Mouse (Mus musculus): Measurements from ENCODE around the gene Fancd2. TPM values are rescaled to one million over a fixed set of nuclear protein-coding genes. Genes with fewer than 3 reads are reported as not detected.
A peak's percentile ranks its signal among the peaks of the same experiment; 100 is the strongest.

The Fancd2 gene
- total RNA-seq, 4 experiments from 2014 or later = 0.06 to 0.79 (median 0.18) TPM

DNA sequence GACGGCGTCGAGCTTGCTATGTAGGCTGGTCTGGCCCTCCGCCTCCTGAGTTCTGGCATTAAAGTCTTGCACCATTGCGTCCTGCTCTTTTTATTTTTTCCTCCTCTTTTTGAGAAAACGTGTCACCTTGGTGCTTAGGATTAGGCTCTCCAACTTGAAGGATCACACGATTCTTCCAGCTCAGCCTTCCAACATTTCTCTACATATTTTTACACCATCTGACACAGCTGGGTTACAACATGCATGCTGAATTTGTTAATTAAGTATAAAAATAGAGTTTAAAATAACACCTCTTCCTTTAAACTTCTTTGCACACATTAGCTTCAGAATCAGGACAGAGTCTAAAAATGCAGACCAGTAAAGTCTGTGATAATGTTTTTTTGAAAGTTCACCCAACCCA is 77.8 kb downstream of the Fancd2 start:
- DNase-seq (ENCODE audit: low spot score) = no peak

DNA sequence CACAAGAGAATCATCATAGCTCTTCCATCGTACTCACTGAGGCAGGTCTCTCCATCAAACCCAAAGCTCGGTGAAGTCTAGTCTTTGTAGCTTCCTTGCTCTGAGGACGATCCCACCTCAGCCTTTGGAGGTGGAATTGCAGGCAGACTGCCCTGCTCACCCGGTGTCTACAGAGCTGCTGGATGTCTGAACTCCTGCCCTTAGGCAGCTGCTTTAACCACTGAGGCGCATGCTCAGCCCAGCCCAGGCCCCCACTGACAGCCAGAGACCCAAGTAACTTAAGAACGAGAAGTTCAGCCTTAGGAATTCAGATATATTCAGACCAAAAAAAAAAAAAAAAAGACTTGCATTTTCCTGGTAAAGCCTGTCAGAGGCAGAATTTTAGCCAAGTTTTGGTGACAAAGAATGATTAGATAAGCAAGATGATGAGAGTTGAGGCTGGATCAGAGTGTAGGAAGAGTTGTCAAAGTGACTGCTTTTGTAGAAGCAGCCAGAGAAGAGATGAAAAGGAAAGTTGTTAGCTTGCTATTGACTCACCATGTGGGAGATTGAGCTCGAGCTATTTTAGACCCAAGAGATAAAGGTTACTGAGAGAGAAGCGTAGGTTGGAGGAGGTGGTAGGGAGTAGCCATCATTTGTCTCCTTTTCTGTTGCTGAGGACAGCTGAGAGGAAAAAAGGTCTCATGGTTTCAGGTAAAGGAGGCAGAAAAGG is 80.9 kb downstream of the Fancd2 start:
- DNase-seq (ENCODE audit: low spot score) = no peak

DNA sequence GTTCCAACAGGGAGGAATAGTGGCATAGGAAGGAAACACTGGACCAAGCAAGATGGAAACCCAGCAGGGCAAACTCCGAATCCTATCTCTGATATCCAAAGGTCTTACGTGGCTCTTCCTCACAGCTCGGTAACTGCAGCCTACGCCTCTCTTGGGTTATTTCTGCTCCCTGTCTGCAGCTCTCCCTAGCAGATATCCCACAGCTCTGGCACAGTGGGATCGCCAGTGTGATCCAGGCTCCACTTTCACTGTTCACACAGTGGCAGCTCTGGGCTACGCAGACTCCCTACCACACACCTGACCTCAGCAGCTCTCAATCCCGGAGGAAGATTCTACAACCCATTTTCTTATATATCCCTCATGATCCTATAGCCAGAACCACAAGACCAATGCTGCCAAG is 82.7 kb downstream of the Fancd2 start:
- no peak for DNase-seq (ENCODE audit: low spot score)

DNA sequence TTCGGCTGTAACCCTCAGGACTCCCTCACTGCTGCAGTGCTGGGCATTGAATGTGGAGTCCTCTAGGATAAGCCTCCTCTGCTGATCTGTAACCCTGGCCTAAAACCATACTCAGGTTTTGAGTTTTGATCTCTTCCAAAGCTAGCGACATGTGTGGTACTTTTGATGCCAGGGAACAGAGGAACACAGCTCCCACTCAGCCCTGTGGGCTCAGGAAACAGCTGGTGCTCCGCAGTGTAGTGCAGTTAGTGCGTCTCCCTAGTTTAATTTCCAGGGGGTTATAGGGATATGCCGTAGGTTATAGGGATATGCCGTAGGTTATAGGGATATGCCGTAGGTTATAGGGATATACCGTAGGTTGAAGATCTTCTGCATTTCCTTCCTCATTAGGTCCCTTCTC is 83.5 kb downstream of the Fancd2 start:
- DNase-seq (ENCODE audit: low spot score) = no peak

GRCm38 (mm10) chr6:113615489-113615888 is 84.0 kb downstream of the Fancd2 start:
- DNase-seq (ENCODE audit: low spot score) = no peak

GRCm38 (mm10) chr6:113623386-113623785 is 91.9 kb downstream of the Fancd2 start:
- no peak for DNase-seq (ENCODE audit: low spot score)

DNA sequence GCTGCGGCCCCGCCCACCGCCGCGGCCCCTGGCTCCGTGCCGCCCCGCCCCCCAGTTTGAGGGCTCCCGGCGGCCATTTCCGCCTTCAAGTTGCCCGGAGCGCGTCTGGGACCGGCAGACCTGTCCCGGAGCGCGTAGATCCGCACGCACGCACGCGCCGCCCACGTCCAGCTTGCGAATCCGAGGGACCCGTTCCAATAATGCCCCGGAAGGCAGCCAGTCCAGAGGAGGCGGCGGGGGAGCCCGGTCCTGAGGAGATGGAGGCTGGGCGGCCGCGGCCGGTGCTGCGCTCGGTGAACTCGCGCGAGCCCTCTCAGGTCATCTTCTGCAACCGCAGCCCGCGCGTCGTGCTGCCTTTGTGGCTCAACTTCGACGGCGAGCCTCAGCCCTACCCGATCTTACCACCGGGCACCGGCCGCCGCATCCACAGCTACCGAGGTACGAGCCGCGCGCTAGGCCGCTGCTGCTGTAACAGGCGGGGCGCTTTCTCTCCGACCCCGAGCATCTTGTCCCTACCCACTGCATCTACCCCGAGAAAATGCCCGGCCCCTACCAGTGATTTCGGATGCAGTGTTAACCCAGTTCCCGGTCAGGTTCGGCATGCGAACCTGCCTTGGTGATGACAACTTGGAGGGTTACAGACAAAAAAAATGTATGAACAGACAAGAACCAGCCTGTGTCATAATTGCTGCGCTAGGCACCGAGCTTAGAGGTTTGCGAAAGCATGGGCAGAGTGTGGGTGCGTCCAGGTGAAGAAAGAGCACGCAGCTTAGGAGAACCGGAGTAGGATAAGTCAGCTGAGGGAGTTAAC is 92.7 kb downstream of the Fancd2 start, which contains the start of gene Vhl:
Gene Vhl (plus strand): TSS at position 19 of the 811 bp plus-strand sequence.
- DNase-seq (ENCODE audit: low spot score) = peak; percentile 90

GRCm38 (mm10) chr6:113624989-113625770 is 93.7 kb downstream of the Fancd2 start:
- DNase-seq (ENCODE audit: low spot score) = no peak

- DNase-seq (ENCODE audit: low spot score) = no peak
Measured at GRCm38 (mm10) chr6:113630322-113630721, 98.8 kb downstream of the Fancd2 start.

DNA sequence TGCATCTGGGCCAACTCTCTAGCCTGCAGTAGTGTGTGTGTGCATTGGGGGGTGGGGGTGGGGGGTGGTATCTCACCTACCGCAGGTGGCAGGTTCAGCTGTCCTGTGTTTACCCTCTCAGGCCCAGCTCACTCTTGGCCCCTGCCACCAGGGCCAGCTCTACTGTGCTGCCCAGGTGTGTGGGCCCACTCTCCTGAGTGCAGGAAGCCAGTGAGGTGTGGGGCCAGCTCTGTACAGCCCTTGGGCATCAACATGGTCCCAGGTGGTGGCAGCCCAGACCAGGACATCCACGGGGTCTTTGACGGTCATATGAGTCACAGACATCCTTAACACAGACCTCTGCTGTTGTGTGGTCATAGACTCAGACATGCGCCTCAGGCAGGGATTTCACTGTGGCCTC is 101.4 kb downstream of the Fancd2 start:
- no peak for DNase-seq (ENCODE audit: low spot score)

- DNase-seq (ENCODE audit: low spot score) = peak; percentile 95
Measured at GRCm38 (mm10) chr6:113638302-113639040, 107.0 kb downstream of the Fancd2 start, which contains the start of gene Irak2. Gene Irak2, plus strand, starts transcription at chr6:113638467.

DNA sequence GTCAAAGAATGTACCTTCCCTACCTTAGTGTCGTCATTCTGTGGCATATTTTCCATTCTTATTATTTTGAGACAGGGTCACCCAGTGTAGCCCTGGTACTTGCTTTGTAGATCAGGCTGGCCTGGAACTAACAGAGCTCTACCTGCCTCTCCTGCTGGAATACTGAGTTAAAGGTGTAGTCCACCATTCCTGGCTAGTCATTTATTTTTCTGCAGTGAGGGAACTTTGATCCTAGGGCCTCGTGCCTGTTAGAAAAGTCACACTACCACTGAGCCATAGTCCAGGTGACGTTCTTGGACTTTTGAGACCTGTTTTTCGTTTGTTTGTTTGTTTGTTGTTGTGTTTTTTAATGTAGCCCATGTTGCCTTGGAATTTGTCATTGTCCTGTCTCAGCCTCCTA is 107.7 kb downstream of the Fancd2 start:
- no peak for DNase-seq (ENCODE audit: low spot score)

DNA sequence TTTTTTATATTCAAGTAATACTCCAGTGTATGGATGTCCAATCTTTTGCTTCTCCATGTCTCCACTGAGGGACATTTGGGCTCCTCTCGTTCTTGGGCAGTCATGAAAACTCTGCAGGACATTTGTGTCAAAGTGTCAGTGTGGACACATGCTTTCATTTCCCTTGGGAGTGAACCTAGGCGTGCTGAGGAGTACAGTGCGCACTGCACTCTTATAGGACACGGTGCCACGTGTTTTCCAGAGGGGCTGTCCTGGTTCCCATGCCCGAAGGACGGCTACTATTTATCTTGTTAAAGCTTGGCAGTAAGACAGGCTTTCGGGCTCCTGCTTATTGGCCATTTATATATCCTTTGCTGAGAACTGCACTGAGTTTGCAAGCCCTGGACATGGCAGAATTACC is 111.1 kb downstream of the Fancd2 start:
- DNase-seq (ENCODE audit: low spot score) = no peak

- DNase-seq (ENCODE audit: low spot score) = no peak
Measured at GRCm38 (mm10) chr6:113643021-113643420, 111.5 kb downstream of the Fancd2 start.

DNA sequence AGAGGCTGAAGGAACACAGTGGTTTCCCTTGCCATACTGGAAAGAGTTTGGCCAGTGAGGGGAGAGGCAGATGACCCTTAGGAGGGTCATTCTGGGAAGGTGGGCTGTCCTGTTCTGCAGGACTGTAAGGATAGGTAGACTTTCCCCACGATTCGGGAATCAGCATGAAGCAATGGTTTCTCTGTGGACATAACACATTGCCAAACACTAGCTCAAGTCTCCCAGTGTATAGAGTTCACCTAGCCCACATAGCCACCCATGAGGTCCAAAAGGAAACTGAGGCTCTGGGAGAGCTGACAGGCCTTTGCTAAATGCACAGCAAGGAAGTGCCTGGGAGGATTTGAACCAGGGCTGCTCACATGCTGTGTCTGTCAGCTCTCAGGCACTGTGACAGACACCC is 112.5 kb downstream of the Fancd2 start:
- no peak for DNase-seq (ENCODE audit: low spot score)

GRCm38 (mm10) chr6:113644808-113645207 is 113.3 kb downstream of the Fancd2 start:
- peak; percentile 93 for DNase-seq (ENCODE audit: low spot score)

Small RNAs within 50 kb of the gene (microRNA-seq; reads per million reads assigned to microRNA genes)
- not detected for gene Gm23365

Other genes with a start within 250 kb of the Fancd2 start
- gene Cpne9, start 249.4 kb upstream of the Fancd2 start, total RNA-seq (2022) = under 1 TPM in 1 of 4 experiments, not detected in 3; 0.25 TPM
- gene Brpf1, start 224.5 kb upstream of the Fancd2 start, total RNA-seq (2022) = 10 to 100 TPM; 13.2 to 16.0 (median 14.7) TPM
- gene Ogg1, start 204.7 kb upstream of the Fancd2 start, total RNA-seq (2022) = 1 to 10 TPM; 4.8 to 6.6 (median 5.0) TPM
- gene Camk1, start 187.7 kb upstream of the Fancd2 start, total RNA-seq (2022) = 10 to 100 TPM; 60.0 to 79.3 (median 71.7) TPM
- 10 to 100 TPM; 20.7 to 23.8 (median 23.2) TPM for gene Tada3, start 153.8 kb upstream of the Fancd2 start, total RNA-seq (2022)
- gene Arpc4, start 153.6 kb upstream of the Fancd2 start, total RNA-seq (2022) = 10 to 100 TPM; 58.5 to 72.8 (median 62.0) TPM
- 1 to 10 TPM in 1 of 4 experiments, under 1 TPM in 3; 0.44 to 1.0 (median 0.76) TPM for gene Ttll3, start 142.4 kb upstream of the Fancd2 start, total RNA-seq (2022)
- gene Rpusd3, start 112.3 kb upstream of the Fancd2 start, total RNA-seq (2022) = 10 to 100 TPM in 3 of 4 experiments, 1 to 10 TPM in 1; 8.2 to 11.7 (median 11.2) TPM
- gene Cidec, start 95.9 kb upstream of the Fancd2 start, total RNA-seq (2022) = 1 to 10 TPM; 3.1 to 5.7 (median 4.6) TPM
- gene Jagn1, start 89.1 kb upstream of the Fancd2 start, total RNA-seq (2022) = 10 to 100 TPM; 21.0 to 21.4 (median 21.1) TPM
- 1 to 10 TPM in 2 of 4 experiments, under 1 TPM in 2; 0.60 to 2.0 (median 1.1) TPM for gene Il17re, start 73.2 kb upstream of the Fancd2 start, total RNA-seq (2022)
- gene Il17rc, start 60.3 kb upstream of the Fancd2 start, total RNA-seq (2022) = 1 to 10 TPM; 5.6 to 9.9 (median 7.5) TPM
- 10 to 100 TPM; 53.9 to 63.4 (median 59.2) TPM for gene Creld1, start 48.4 kb upstream of the Fancd2 start, total RNA-seq (2022)
- not detected for gene Prrt3, start 29.8 kb upstream of the Fancd2 start, total RNA-seq (2022)
- 10 to 100 TPM; 56.4 to 60.9 (median 57.3) TPM for gene Emc3, start within 50 bp of the Fancd2 start, total RNA-seq (2022)
- not detected for gene Fancd2os, start 69.0 kb downstream of the Fancd2 start, total RNA-seq (2022)
- gene Brk1, start 73.1 kb downstream of the Fancd2 start, total RNA-seq (2022) = 10 to 100 TPM; 68.5 to 83.3 (median 75.0) TPM
- gene Vhl, start 92.3 kb downstream of the Fancd2 start, total RNA-seq (2022) = 10 to 100 TPM in 1 of 4 experiments, 1 to 10 TPM in 3; 8.4 to 10.7 (median 9.4) TPM
- 10 to 100 TPM in 2 of 4 experiments, 1 to 10 TPM in 2; 8.1 to 13.5 (median 10.6) TPM for gene Irak2, start 106.8 kb downstream of the Fancd2 start, total RNA-seq (2022)
- 10 to 100 TPM; 65.8 to 83.6 (median 69.8) TPM for gene Tatdn2, start 165.4 kb downstream of the Fancd2 start, total RNA-seq (2022)
- not detected for gene Ghrl, start 188.2 kb downstream of the Fancd2 start, total RNA-seq (2022)
- gene Sec13, start 209.1 kb downstream of the Fancd2 start, total RNA-seq (2022) = 10 to 100 TPM; 68.8 to 72.3 (median 71.1) TPM